Mouse (Mus musculus) intestine, embryonic 16.5 days (tissue): ENCODE measurements around the gene Rsph3b. TPM values are rescaled to one million over a fixed set of nuclear protein-coding genes. Genes with fewer than 3 reads are reported as not detected.
A peak's percentile ranks its signal among the peaks of the same experiment; 100 is the strongest.
"Not testable (repeated sequence)": the region's sequence is repeated elsewhere in the genome, so short reads cannot be mapped to it uniquely, and the experiment has no call there.

Experiments used
- ATAC-seq: fragments of 200-750 bp; cut with Nextera tagmentation; 2 replicates; pipeline ENCODE4 v1.8.0; 2017; ENCODE audit warnings: moderate TSS enrichment, moderate library complexity
- H3K27ac ChIP-seq: fragments of 300-500 bp; sonication (generic); 2 replicates; pipeline ENCODE4 v1.5.1; 2014; ENCODE audit warnings: mild to moderate bottlenecking, low read length
- H3K27me3 ChIP-seq: fragments of 300-500 bp; sonication (generic); replicated peaks from 2 replicates; pipeline ENCODE4 v1.6.1; 2014; ENCODE audit warnings: low read length, control low read depth, mixed read lengths; ENCODE audit not compliant: control insufficient read depth, insufficient read depth
- H3K36me3 ChIP-seq: fragments of 300-500 bp; sonication (generic); 2 replicates; pipeline ENCODE4 v1.6.1; 2014; ENCODE audit warnings: low read length, control low read depth; ENCODE audit not compliant: control insufficient read depth, insufficient read depth
- H3K4me1 ChIP-seq: fragments of 300-500 bp; sonication (generic); 2 replicates; pipeline ENCODE4 v1.6.1; 2014; ENCODE audit warnings: low read length, control low read depth, mixed read lengths; ENCODE audit not compliant: control insufficient read depth, insufficient read depth
- H3K4me2 ChIP-seq: fragments of 300-500 bp; sonication (generic); 2 replicates; pipeline ENCODE4 v1.6.1; 2014; ENCODE audit warnings: low read depth, low read length, control low read depth
- H3K4me3 ChIP-seq: fragments of 300-500 bp; sonication (generic); 2 replicates; pipeline ENCODE4 v1.5.1; 2014; ENCODE audit warnings: mild to moderate bottlenecking, low read length
- H3K9ac ChIP-seq: fragments of 300-500 bp; sonication (generic); 2 replicates; pipeline ENCODE4 v1.6.1; 2014; ENCODE audit warnings: low read depth, low read length
- H3K9me3 ChIP-seq: fragments of 300-500 bp; sonication (generic); 2 replicates; pipeline ENCODE4 v1.6.1; 2016; ENCODE audit warnings: low read length, control low read depth; ENCODE audit not compliant: control insufficient read depth
- WGBS: fragments of 180-500 bp; shearing (Covaris S2); extraction: QIAGEN DNeasy Blood & Tissue Kit; methylation state at CpG from one replicate; pipeline ENCODE4 v1.1.7; 2014; 5-methylcytosine and 5-hydroxymethylcytosine counted together
- polyA plus RNA-seq: library from polyadenylated mRNA; unstranded; fragments of >200 nt; fragmentation: Nextera tagmentation; extraction: Ambion mirVana; gene quantifications from 2 replicates; pipeline ENCODE4 v1.2.1, GENCODE M21; 2015

The Rsph3b gene
- polyA plus RNA-seq, 1 experiment from 2014 or later, result 47.5 TPM

DNA sequence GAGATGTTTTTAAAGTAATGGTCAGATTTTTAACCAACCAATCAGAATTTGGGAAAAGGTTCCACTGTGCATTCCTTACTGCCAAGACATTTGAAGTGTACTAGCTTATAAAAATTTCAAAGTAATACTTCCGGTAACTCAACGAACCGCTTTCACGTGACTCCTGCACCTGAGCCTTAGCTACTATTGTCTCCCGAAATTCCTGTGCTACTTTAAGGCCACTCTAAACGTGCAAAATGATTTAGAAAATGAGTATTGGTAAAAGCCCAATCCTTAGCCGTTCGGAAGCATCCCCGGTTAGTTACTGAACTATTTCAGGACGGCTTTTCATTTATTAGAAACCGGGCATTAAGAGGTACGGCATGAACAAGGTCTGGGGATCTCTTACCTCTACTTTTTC is 11.9 kb upstream of the Rsph3b start:
- H3K9ac ChIP-seq, H3K4me1 ChIP-seq, H3K36me3 ChIP-seq, H3K27me3 ChIP-seq, H3K9me3 ChIP-seq, ATAC-seq, H3K27ac ChIP-seq: not testable (repeated sequence)
- 0% methylated on average over 11 of the region's 12 CpGs for WGBS
- peak overlapping the region; percentile 52 for H3K4me3 ChIP-seq
- peak overlapping the region; percentile 40; the same call in 1 of the 2 replicates for H3K4me2 ChIP-seq

- not testable (repeated sequence) for H3K27ac ChIP-seq, H3K27me3 ChIP-seq, H3K9me3 ChIP-seq, H3K9ac ChIP-seq, ATAC-seq, H3K4me1 ChIP-seq, H3K36me3 ChIP-seq
- Histone ChIP-seq H3K4me2 (peak overlapping the region; percentile 40), H3K4me3 (peak overlapping the region; percentile 52)
- 60% methylated on average over 3 of the region's 6 CpGs for WGBS
Observed at GRCm38 (mm10) chr17:6959543-6960259, 11.2 kb upstream of the Rsph3b start.

GRCm38 (mm10) chr17:6958881-6959280 is 10.4 kb upstream of the Rsph3b start:
- H3K9ac ChIP-seq, H3K36me3 ChIP-seq, H3K4me1 ChIP-seq, ATAC-seq, H3K4me3 ChIP-seq, H3K9me3 ChIP-seq, H3K27me3 ChIP-seq, H3K27ac ChIP-seq, H3K4me2 ChIP-seq: not testable (repeated sequence)
- WGBS, result 84% methylated on average over 6 of the region's 8 CpGs

GRCm38 (mm10) chr17:6948769-6949228 is 317 bp upstream of the Rsph3b start:
- Histone ChIP-seq H3K9ac (peak overlapping the region; percentile 67), H3K4me2 (peak overlapping the region; percentile 55), H3K27ac (peak overlapping the region; percentile 87), H3K4me3 (peak overlapping the region; percentile 58)
- not testable (repeated sequence) for H3K27me3 ChIP-seq, H3K9me3 ChIP-seq, H3K36me3 ChIP-seq, H3K4me1 ChIP-seq
- ATAC-seq, result peak; percentile 45
- WGBS, result 6% methylated on average over 9 of the region's 9 CpGs

DNA sequence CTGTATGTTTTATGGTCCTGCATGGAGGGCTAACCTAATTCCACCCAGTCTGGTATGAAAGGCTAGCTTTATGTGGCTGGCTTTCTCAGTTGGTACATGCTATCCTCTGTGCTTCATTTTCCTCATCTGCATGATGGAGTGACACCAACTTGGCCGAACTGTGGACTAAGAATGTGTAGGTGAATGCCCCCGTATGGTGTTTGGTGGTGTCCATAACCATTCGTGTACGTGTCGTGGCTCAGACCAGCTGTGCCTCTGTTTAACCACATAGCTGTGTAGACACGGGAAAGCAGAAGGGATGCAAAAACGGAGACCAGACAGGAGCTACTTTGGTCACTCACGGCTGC is 872 bp downstream of the Rsph3b start:
- peak overlapping the region; percentile 67; the same call in 1 of the 2 replicates for H3K9ac ChIP-seq
- not testable (repeated sequence) for ATAC-seq, H3K27me3 ChIP-seq, H3K27ac ChIP-seq, H3K9me3 ChIP-seq, H3K36me3 ChIP-seq, H3K4me1 ChIP-seq
- peak overlapping the region; percentile 58 for H3K4me3 ChIP-seq
- H3K4me2 ChIP-seq, result peak overlapping the region; percentile 55
- no CpG with 5 or more reads among the region's 8 CpGs for WGBS

DNA sequence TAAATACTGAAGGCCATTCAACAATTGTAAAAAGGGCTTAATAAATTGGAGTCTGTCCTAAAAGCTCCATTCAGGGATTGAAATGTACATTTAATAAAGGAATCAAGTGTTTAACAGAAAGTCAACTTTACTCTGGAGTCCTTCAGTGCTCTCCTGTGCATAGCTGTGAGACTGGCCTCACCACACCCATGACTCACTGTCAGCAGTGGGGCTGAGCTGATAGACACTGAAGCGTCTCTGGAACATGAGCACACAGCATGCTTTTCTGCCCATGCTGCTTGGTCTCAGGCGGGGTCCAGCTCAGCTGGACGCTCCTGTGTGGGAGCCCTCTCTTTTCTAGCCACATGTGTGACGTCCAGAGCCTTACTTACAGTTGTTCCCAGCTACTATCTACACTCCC is 5.9 kb downstream of the Rsph3b start:
- not testable (repeated sequence) for H3K4me2 ChIP-seq, H3K27me3 ChIP-seq, H3K4me3 ChIP-seq, H3K36me3 ChIP-seq, H3K9me3 ChIP-seq, H3K27ac ChIP-seq, ATAC-seq, H3K4me1 ChIP-seq, H3K9ac ChIP-seq
- WGBS, result no CpG with 5 or more reads among the region's 4 CpGs

DNA sequence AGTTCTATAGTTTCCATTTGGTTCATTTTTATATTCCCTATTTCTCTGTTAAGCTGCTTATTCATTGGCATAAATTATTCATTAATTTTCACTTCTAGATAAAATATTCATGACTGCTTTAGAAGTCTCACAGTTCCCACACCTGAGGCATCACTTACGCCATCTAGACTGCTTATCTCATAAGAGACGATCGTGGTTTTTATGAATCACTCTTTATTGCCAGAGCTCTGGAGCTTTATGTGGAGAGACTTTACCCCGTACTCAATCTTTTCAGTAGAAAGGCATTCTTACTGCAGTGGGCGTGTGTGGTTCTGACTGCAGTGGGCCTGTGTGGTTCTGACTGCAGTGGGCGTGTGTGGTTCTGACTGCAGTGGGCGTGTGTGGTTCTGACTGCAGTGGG is 16.9 kb downstream of the Rsph3b start:
- peak; percentile 65; the same call in 1 of the 2 replicates for ATAC-seq
- H3K9me3 ChIP-seq, H3K4me3 ChIP-seq, H3K27me3 ChIP-seq, H3K9ac ChIP-seq, H3K27ac ChIP-seq, H3K4me2 ChIP-seq, H3K4me1 ChIP-seq, H3K36me3 ChIP-seq: not testable (repeated sequence)
- WGBS, result 67% methylated on average over 6 of the region's 7 CpGs

DNA sequence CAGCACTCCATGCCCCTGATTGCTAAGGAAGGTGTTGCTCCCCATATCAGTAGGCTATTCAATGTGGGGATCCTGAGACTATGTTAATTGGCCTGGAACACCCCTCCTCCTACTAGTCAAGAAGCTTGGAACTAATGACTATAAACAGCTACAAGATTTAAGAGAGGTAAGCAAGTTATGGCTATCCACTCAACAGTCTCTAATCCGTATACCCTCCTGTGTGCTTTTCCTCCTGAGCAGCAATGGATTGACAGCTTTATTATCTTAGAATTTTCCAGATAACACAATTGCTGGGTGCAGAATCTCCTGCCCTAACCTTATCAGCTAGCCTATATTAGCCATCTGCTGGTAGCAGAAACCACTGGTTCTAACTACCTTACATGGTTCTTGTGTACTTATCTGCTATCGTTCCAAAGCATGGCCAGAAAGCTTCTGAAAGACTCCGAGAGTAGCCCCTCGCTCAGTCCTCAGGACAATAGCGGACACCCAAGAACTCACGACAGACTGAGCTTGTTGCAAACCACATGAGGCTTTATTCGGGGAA is 28.1 kb downstream of the Rsph3b start:
- H3K4me2 ChIP-seq, H3K4me1 ChIP-seq, ATAC-seq, H3K4me3 ChIP-seq, H3K27ac ChIP-seq, H3K9me3 ChIP-seq, H3K36me3 ChIP-seq, H3K27me3 ChIP-seq, H3K9ac ChIP-seq: not testable (repeated sequence)
- WGBS, result 81% methylated on average over 7 of the region's 7 CpGs

DNA sequence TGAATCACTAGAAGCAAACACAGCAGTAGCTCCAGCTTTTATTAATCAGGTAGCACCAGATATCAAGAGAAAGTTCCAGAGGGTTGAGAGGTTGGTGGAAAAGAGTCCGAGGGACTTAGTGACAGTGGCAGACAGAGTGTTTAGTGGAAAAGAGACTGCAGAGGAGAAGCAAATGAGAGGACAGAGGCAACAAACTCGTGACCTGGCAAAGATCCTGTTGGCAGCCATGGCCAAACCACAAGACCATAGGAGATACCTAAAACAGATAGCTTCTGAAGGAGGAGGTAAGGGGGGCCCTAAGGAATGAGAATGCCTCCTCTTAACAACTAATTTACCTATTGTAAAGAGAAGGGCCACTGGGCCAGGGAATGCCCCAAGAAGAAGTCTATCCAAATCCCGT is 29.1 kb downstream of the Rsph3b start:
- not testable (repeated sequence) for H3K4me1 ChIP-seq, H3K27me3 ChIP-seq, H3K9ac ChIP-seq, H3K4me3 ChIP-seq, ATAC-seq, H3K4me2 ChIP-seq, H3K27ac ChIP-seq, H3K9me3 ChIP-seq, H3K36me3 ChIP-seq
- 92% methylated on average over 3 of the region's 3 CpGs for WGBS

DNA sequence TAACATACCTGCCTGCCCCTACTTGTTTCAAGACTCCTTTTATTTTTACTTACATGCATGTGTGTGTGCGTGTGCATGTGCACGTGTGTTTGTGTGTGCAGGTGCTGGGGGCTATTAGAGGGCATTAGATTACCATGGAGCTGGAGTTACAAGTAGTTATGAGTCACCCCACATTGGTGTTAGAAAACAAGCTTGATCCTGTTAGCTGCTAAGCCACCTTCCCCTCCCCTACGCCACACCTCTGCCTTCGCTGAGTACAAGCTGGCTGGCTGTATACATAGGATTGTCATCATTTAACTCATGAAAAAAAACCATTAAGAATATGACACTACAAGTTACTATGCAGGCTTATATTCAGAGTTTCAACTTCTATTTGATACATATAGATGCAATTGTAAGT is 33.2 kb downstream of the Rsph3b start:
- H3K27ac ChIP-seq, H3K4me1 ChIP-seq, H3K27me3 ChIP-seq, H3K4me2 ChIP-seq, ATAC-seq, H3K9me3 ChIP-seq, H3K9ac ChIP-seq, H3K36me3 ChIP-seq, H3K4me3 ChIP-seq: not testable (repeated sequence)
- WGBS, result 93% methylated on average over 2 of the region's 4 CpGs
